Mouse (Mus musculus): ENCODE results near the gene Pacs2.

- no peak for TF ChIP-seq E2F4 (IDR thresholded peaks at IDR 0.05; ENCODE audit: insufficient read depth)
- TF ChIP-seq MAX (IDR thresholded peaks at IDR 0.05; ENCODE audit: low read depth): no peak
- TF ChIP-seq POLR2A (IDR thresholded peaks at IDR 0.05; ENCODE audit: insufficient read length, low read depth): no peak
- TF ChIP-seq REST (IDR thresholded peaks at IDR 0.05; ENCODE audit: insufficient read depth, insufficient read length): no peak
- no peak for TF ChIP-seq USF1 (IDR thresholded peaks at IDR 0.05; ENCODE audit: low read depth)
- no peak for TF ChIP-seq POLR2AphosphoS2 (IDR thresholded peaks at IDR 0.05; ENCODE audit: insufficient read length, low read depth)
- TF ChIP-seq TCF3 (IDR thresholded peaks at IDR 0.05; ENCODE audit: insufficient read length, low read depth): no peak
- TF ChIP-seq MYOG (IDR thresholded peaks at IDR 0.05; ENCODE audit: control insufficient read depth in 1 of 3, insufficient read depth in 1 of 3, insufficient read length in 2 of 3, low read depth in 2 of 3): no peak
- TF ChIP-seq MYOD1 (IDR thresholded peaks at IDR 0.05; ENCODE audit: control insufficient read depth in 1 of 3, insufficient read length in 2 of 3, low read depth in 2 of 3): no peak
- TF ChIP-seq TCF12 (IDR thresholded peaks at IDR 0.05; ENCODE audit: insufficient read depth, poor library complexity, severe bottlenecking): no peak
Measured at GRCm38 (mm10) chr12:113049836-113050235, 35.5 kb downstream of the Pacs2 start.
